Mouse (Mus musculus): ENCODE data around the gene Zfp493.

DNA sequence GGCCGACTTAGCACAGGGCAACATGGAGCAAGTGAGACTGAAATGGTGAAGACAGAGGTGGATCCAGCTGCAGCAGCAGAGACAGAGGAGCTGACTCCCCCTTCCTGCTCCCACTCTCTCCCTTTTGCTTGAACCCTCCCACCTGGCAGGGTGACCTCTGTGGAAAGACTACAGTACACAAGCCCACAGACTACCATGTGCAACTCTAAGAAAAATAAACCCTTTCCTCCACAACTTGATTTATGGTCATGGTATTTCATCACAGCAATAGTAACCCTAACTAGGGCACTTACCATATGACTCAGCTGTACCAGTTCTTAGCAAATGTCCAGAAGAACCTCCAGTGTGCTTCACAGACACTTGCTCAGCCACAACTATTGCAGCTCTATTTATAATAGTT, 19.5 kb upstream of the Zfp493 start:
- no peak for TF ChIP-seq POLR2A (IDR thresholded peaks at IDR 0.05; ENCODE audit: insufficient read length, low read depth)
- no peak for TF ChIP-seq USF1 (IDR thresholded peaks at IDR 0.05; ENCODE audit: low read depth)
- no peak for TF ChIP-seq CEBPB (IDR thresholded peaks at IDR 0.05; ENCODE audit: insufficient read depth, poor library complexity, severe bottlenecking)
- TF ChIP-seq TCF12 (IDR thresholded peaks at IDR 0.05; ENCODE audit: insufficient read depth, poor library complexity, severe bottlenecking): no peak
- TF ChIP-seq E2F4 (IDR thresholded peaks at IDR 0.05; ENCODE audit: insufficient read depth): no peak
- TF ChIP-seq MAX (IDR thresholded peaks at IDR 0.05; ENCODE audit: low read depth): no peak
